Mouse (Mus musculus) MEL (cell line): ENCODE results near the gene Klhdc8b. TPM values are rescaled to one million over a fixed set of nuclear protein-coding genes. Genes with fewer than 3 reads are reported as not detected.

Source experiments
- DNase-seq: peaks from one replicate; pipeline ENCODE4 v3.0.0; 2011; ENCODE audit warnings: low read depth, low spot score
- H3K27ac ChIP-seq: 2 replicates; pipeline ENCODE4 v1.5.1; 2012; ENCODE audit warnings: low read depth, mild to moderate bottlenecking, control low read depth, low read length, moderate library complexity; ENCODE audit not compliant: control insufficient read depth
- H3K27me3 ChIP-seq, 2 experiments: fragments of 150-350 bp in 1 of 2; sonication (generic) in 1 of 2; 2 replicates each; pipeline ENCODE4 v1.6.1; 2012; ENCODE audit warnings: low read length in 2 of 2, mild to moderate bottlenecking in 2 of 2, improper control_type of control experiment in 1 of 2, moderate library complexity in 1 of 2; ENCODE audit not compliant: insufficient read depth in 2 of 2, control insufficient read depth in 1 of 2
- H3K36me3 ChIP-seq, 2 experiments: 2 replicates each; pipeline ENCODE4 v1.6.1; 2012 to 2014; ENCODE audit warnings: low read length in 2 of 2, improper control_type of control experiment in 1 of 2, inconsistent platforms in 1 of 2, mild to moderate bottlenecking in 1 of 2; ENCODE audit not compliant: insufficient read depth in 2 of 2, control insufficient read depth in 1 of 2
- H3K4me1 ChIP-seq, 2 experiments: fragments of 150-350 bp in 1 of 2; sonication (generic) in 1 of 2; 2 replicates each; pipeline ENCODE4 v1.6.1; 2012; ENCODE audit warnings: low read length in 2 of 2, improper control_type of control experiment in 1 of 2, mild to moderate bottlenecking in 1 of 2; ENCODE audit not compliant: insufficient read depth in 2 of 2, control insufficient read depth in 1 of 2
- H3K4me3 ChIP-seq, 2 experiments: fragments of 150-350 bp in 1 of 2; sonication (generic) in 1 of 2; 2 replicates each; pipeline ENCODE4 v1.5.1; 2012; ENCODE audit warnings: low read depth in 2 of 2, low read length in 2 of 2, mild to moderate bottlenecking in 2 of 2, moderate library complexity in 2 of 2, control low read depth in 1 of 2, improper control_type of control experiment in 1 of 2; ENCODE audit not compliant: control insufficient read depth in 1 of 2, insufficient read depth in 1 of 2
- H3K79me2 ChIP-seq: 2 replicates; pipeline ENCODE4 v1.6.1; 2012; ENCODE audit warnings: mild to moderate bottlenecking, low read length, moderate library complexity; ENCODE audit not compliant: control insufficient read depth, poor library complexity, insufficient read depth
- H3K9ac ChIP-seq: 2 replicates; pipeline ENCODE4 v1.6.1; 2012; ENCODE audit warnings: low read depth, mild to moderate bottlenecking, control low read depth, low read length, moderate library complexity; ENCODE audit not compliant: control insufficient read depth, poor library complexity, severe bottlenecking
- H3K9me3 ChIP-seq: fragments of 150-350 bp; sonication (generic); replicated peaks from 2 replicates; pipeline ENCODE4 v1.6.1; 2012; ENCODE audit warnings: mild to moderate bottlenecking, low read length, improper control_type of control experiment, moderate library complexity; ENCODE audit not compliant: insufficient read depth
- CTCF ChIP-seq, 3 experiments: IDR thresholded peaks in 2 of 3; conservative IDR thresholded peaks in 1 of 3; 2 replicates each; pipeline ENCODE4 v1.5.1; 2011 to 2012; ENCODE audit warnings: low read length in 3 of 3, low read depth in 2 of 3, mild to moderate bottlenecking in 2 of 3, improper control_type of control experiment in 1 of 3, inconsistent platforms in 1 of 3, mixed read lengths in 1 of 3, moderate library complexity in 1 of 3; ENCODE audit not compliant: control insufficient read depth in 1 of 3, insufficient read depth in 1 of 3, poor library complexity in 1 of 3, severe bottlenecking in 1 of 3
- ELF1 ChIP-seq: IDR thresholded peaks from 2 replicates; pipeline ENCODE4 v1.6.1; 2014; ENCODE audit warnings: low read depth, mild to moderate bottlenecking, inconsistent platforms, low read length, improper control_type of control experiment, moderate library complexity
- EP300 ChIP-seq, 2 experiments: IDR thresholded peaks; 2 replicates each; pipeline ENCODE4 v1.6.1; 2011; ENCODE audit warnings: improper control_type of control experiment in 2 of 2, low read length in 2 of 2, low read depth in 1 of 2, mild to moderate bottlenecking in 1 of 2
- GABPA ChIP-seq: IDR thresholded peaks from 2 replicates; pipeline ENCODE4 v1.6.1; 2012; ENCODE audit warnings: low read depth, mild to moderate bottlenecking, inconsistent platforms, low read length, improper control_type of control experiment, moderate library complexity
- GATA1 ChIP-seq: IDR thresholded peaks from 2 replicates; pipeline ENCODE4 v1.6.1; 2011; ENCODE audit warnings: low read depth, low read length, improper control_type of control experiment
- HCFC1 ChIP-seq: IDR thresholded peaks from 2 replicates; pipeline ENCODE4 v1.6.1; 2012; ENCODE audit warnings: low read depth, mild to moderate bottlenecking, inconsistent platforms, low read length, improper control_type of control experiment, moderate library complexity
- JUND ChIP-seq: IDR thresholded peaks from 2 replicates; pipeline ENCODE4 v1.6.1; 2011; ENCODE audit warnings: low read depth, mild to moderate bottlenecking, improper control_type of control experiment, low read length
- MAFK ChIP-seq: IDR thresholded peaks from 2 replicates; pipeline ENCODE4 v1.6.1; 2011; ENCODE audit warnings: low read depth, mild to moderate bottlenecking, low read length, improper control_type of control experiment, borderline replicate concordance
- MAX ChIP-seq: IDR thresholded peaks from 2 replicates; pipeline ENCODE4 v1.6.1; 2011; ENCODE audit warnings: low read length, improper control_type of control experiment
- MAZ ChIP-seq: IDR thresholded peaks from 2 replicates; pipeline ENCODE4 v1.6.1; 2012; ENCODE audit warnings: low read depth, mild to moderate bottlenecking, inconsistent platforms, low read length, improper control_type of control experiment
- MEF2A ChIP-seq: IDR thresholded peaks from 2 replicates; pipeline ENCODE4 v1.6.1; 2014; ENCODE audit warnings: low read depth, mild to moderate bottlenecking, inconsistent platforms, low read length, improper control_type of control experiment; ENCODE audit not compliant: poor library complexity, insufficient replicate concordance, severe bottlenecking; ENCODE audit errors: extremely low read depth
- MYB ChIP-seq: IDR thresholded peaks from 2 replicates; pipeline ENCODE4 v1.6.1; 2011; ENCODE audit warnings: mild to moderate bottlenecking, low read depth, low read length, improper control_type of control experiment
- NELFE ChIP-seq: IDR thresholded peaks from 2 replicates; pipeline ENCODE4 v1.6.1; 2011; ENCODE audit warnings: low read depth, low read length, improper control_type of control experiment
- NRF1 ChIP-seq: IDR thresholded peaks from 2 replicates; pipeline ENCODE4 v1.6.1; 2014; ENCODE audit warnings: low read depth, mild to moderate bottlenecking, inconsistent platforms, low read length, improper control_type of control experiment, moderate library complexity; ENCODE audit not compliant: poor library complexity, insufficient read depth, severe bottlenecking
- POLR2AphosphoS2 ChIP-seq: IDR thresholded peaks from 2 replicates; pipeline ENCODE4 v1.6.1; 2011; ENCODE audit warnings: low read length, improper control_type of control experiment
- POLR2AphosphoS5 ChIP-seq: IDR thresholded peaks from 2 replicates; pipeline ENCODE4 v1.6.1; 2012; ENCODE audit warnings: low read depth, borderline replicate concordance, mild to moderate bottlenecking, inconsistent platforms, low read length, moderate library complexity, mixed read lengths
- RAD21 ChIP-seq: IDR thresholded peaks from 2 replicates; pipeline ENCODE4 v1.6.1; 2011; ENCODE audit warnings: mild to moderate bottlenecking, low read depth, low read length, improper control_type of control experiment
- SIN3A ChIP-seq: IDR thresholded peaks from 2 replicates; pipeline ENCODE4 v1.6.1; 2012; ENCODE audit warnings: low read length, improper control_type of control experiment, inconsistent platforms
- SMC3 ChIP-seq: IDR thresholded peaks from 2 replicates; pipeline ENCODE4 v1.6.1; 2011; ENCODE audit warnings: low read depth, low read length, improper control_type of control experiment
- TBP ChIP-seq: IDR thresholded peaks from 2 replicates; pipeline ENCODE4 v1.8.0; 2011; ENCODE audit warnings: low read depth, low read length, improper control_type of control experiment
- USF1 ChIP-seq: IDR thresholded peaks from 2 replicates; pipeline ENCODE4 v1.6.1; 2014; ENCODE audit warnings: low read depth, mild to moderate bottlenecking, inconsistent platforms, low read length, improper control_type of control experiment, moderate library complexity
- USF2 ChIP-seq, 2 experiments: IDR thresholded peaks; 2 replicates each; pipeline ENCODE4 v1.6.1; 2011 to 2012; ENCODE audit warnings: improper control_type of control experiment in 2 of 2, low read length in 2 of 2, borderline replicate concordance in 1 of 2, inconsistent platforms in 1 of 2, low read depth in 1 of 2, mild to moderate bottlenecking in 1 of 2; ENCODE audit not compliant: insufficient read depth in 1 of 2
- ZMIZ1 ChIP-seq: IDR thresholded peaks from 2 replicates; pipeline ENCODE4 v1.6.1; 2012; ENCODE audit warnings: low read depth, mild to moderate bottlenecking, inconsistent platforms, low read length, improper control_type of control experiment, moderate library complexity
- polyA plus RNA-seq, 2 experiments: library from polyadenylated mRNA; stranded (reverse) in 1 of 2; unstranded in 1 of 2; fragments of >175 nt in 1 of 2; fragments of >200 nt in 1 of 2; gene quantifications; 2 replicates each; pipeline versions ENCODE4 v1.2.1 to v1.2.4; 2012; ENCODE audit warnings: low replicate concordance in 2 of 2, low read depth in 1 of 2; ENCODE audit not compliant: insufficient read length in 2 of 2, insufficient read depth in 1 of 2, missing spikeins in 1 of 2
- total RNA-seq: library from RNA; depleted of rRNA; stranded (reverse); fragments of 300-350 nt; gene quantifications from 2 replicates; pipeline ENCODE4 v1.2.3, GENCODE M21; 2012

Klhdc8b gene
- total and polyA plus RNA-seq, 3 experiments: 57.3 to 77.2 (median 71.9) TPM

DNA sequence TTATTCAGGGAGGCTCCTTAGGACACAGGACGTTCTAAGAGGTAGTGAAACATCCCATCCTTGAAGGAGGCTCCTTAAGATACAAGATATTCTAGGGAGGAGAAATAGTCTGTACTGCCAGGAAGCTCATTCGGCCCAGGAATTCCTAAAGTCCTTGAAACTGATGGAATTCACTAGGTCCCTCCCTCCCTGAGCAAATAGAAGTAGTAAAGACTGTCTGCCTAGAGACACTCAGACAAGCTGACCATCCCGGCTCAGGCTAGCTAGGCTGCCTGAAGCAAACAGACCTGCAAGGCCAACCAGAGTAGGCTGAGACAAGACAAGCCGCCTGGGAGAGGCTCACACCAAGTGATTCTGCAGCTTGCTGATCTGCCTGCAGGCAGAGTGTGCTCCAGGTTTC is 8.5 kb upstream of the Klhdc8b start:
- no peaks in the 10 kb centered on the region for H3K4me1 ChIP-seq
- H3K27me3 ChIP-seq: no peaks in the 10 kb centered on the region
- no peaks in the 10 kb centered on the region for H3K79me2 ChIP-seq

DNA sequence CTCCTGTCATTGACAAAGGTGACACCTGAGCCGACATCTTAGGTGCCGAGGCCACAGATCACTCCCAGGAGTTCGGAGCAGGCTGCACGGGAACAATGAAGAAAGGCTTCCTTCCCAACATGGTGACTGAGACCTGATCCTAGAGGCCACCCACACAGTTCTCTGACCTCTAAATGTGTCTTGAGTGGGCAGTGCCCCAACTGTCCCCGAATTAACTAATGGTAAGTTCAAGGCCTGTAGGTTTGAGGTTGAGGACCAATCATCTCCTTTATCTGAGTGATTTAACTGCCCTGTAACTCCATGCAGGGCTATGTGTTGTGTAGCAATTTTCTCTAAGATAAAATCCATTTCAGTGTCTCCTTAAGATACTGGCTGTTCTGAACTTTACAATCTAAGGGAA is 8.0 kb upstream of the Klhdc8b start:
- H3K4me3 ChIP-seq: no peak overlapping the region
- H3K79me2 ChIP-seq: no peaks in the 10 kb centered on the region
- H3K4me1 ChIP-seq: no peaks in the 10 kb centered on the region
- H3K27me3 ChIP-seq: no peaks in the 10 kb centered on the region
- no peak for DNase-seq
- H3K36me3 ChIP-seq: no peaks in the 10 kb centered on the region
- no peaks in the 10 kb centered on the region for H3K9me3 ChIP-seq
- H3K9ac ChIP-seq: no peak overlapping the region
- TF ChIP-seq TBP (no peak), MAX (no peak), SMC3 (no peak), USF2 (IDR thresholded peaks at IDR 0.05; ENCODE audit: borderline replicate concordance in 1 of 2, insufficient read depth in 1 of 2, low read depth in 1 of 2, low read length in 2 of 2) (no peak), EP300 (IDR thresholded peaks at IDR 0.05; ENCODE audit: low read depth in 1 of 2, low read length in 2 of 2) (no peak), POLR2AphosphoS5 (no peak), MAZ (no peak), USF1 (no peak), ZMIZ1 (no peak), POLR2AphosphoS2 (no peak)
- H3K27ac ChIP-seq: no peak overlapping the region

More for the DNA sequence above, 8.5 kb upstream of the Klhdc8b start:
- Histone ChIP-seq H3K36me3 (no peaks in the 10 kb centered on the region), H3K27ac (no peak overlapping the region), H3K9me3 (no peaks in the 10 kb centered on the region), H3K9ac (no peak overlapping the region), H3K4me3 (no peak overlapping the region)
- TF ChIP-seq MAX (no peak), GABPA (no peak), USF2 (IDR thresholded peaks at IDR 0.05; ENCODE audit: borderline replicate concordance in 1 of 2, insufficient read depth in 1 of 2, low read depth in 1 of 2, low read length in 2 of 2) (no peak), JUND (no peak), MAFK (no peak), NRF1 (no peak), GATA1 (no peak), MEF2A (no peak), RAD21 (no peak), EP300 (IDR thresholded peaks at IDR 0.05; ENCODE audit: low read depth in 1 of 2, low read length in 2 of 2) (no peak), MYB (no peak), POLR2AphosphoS2 (no peak), CTCF (IDR thresholded peaks at IDR 0.05 in 2 of 3, conservative IDR thresholded peaks at IDR 0.05 in 1 of 3; ENCODE audit: control insufficient read depth in 1 of 3, insufficient read depth in 1 of 3, low read depth in 2 of 3, low read length in 3 of 3, poor library complexity in 1 of 3, severe bottlenecking in 1 of 3) (no peak), HCFC1 (no peak), ELF1 (no peak), SIN3A (no peak), NELFE (no peak)
- no peak for DNase-seq
